Mouse (Mus musculus) left cerebral cortex, adult 2 months (tissue): ENCODE data around the gene Ercc8. TPM values are rescaled to one million over a fixed set of nuclear protein-coding genes. Genes with fewer than 3 reads are reported as not detected.

ENCODE experiments used
- DNase-seq, 2 experiments: peaks; one replicate each; pipeline ENCODE4 v3.0.0; 2021 to 2022; ENCODE audit warnings: low spot score in 2 of 2, mixed read lengths in 1 of 2; ENCODE audit errors: extremely low spot score in 1 of 2
- H3K27ac ChIP-seq: fragments of 200-600 bp; 2 replicates; pipeline ENCODE4 v1.8.1; 2022
- H3K4me3 ChIP-seq: fragments of 200-600 bp; 2 replicates; pipeline ENCODE4 v1.8.1; 2022
- CTCF ChIP-seq: fragments of 200-600 bp; IDR thresholded peaks from 2 replicates; pipeline ENCODE4 v1.8.1; 2022; ENCODE audit warnings: antibody characterized with exemption, mild to moderate bottlenecking, moderate library complexity
- intact Hi-C: fragments of 180-260 bp; cut with DNase I; formaldehyde crosslinking; loops from one replicate; pipeline ENCODE4 v1.15.1; 2025
- total RNA-seq, 2 experiments: library from RNA; stranded (reverse); gene quantifications; 2 replicates each; pipeline ENCODE4 v1.2.3; 2021

The Ercc8 gene
- total RNA-seq, 2 experiments from 2014 or later = 17.5 to 19.9 TPM

DNA sequence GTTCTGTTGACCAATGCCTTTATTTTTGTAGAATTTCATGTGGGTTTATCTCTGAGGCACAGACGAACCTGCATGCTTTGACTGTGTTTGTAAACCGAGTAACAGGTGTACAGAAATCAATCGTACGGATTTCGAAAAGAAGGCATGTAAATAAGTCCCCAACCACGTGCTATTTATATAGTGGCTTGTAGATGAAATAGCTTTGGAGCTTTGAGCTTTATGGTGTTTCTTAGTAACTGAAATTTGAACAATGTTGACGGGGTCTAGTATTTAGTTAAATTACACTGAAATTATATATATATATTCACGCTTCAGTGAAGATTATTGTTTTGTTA, 677 bp downstream of the Ercc8 start:
- intact Hi-C loops = loop anchor here (10.0 kb wide), 1 partner anchor 394 kb away; no protein-coding TSS in a partner anchor
- no peak for DNase-seq
- no peak for TF ChIP-seq CTCF
- Histone ChIP-seq H3K27ac (no peak overlapping the region), H3K4me3 (peak overlapping the region; percentile 73)

DNA sequence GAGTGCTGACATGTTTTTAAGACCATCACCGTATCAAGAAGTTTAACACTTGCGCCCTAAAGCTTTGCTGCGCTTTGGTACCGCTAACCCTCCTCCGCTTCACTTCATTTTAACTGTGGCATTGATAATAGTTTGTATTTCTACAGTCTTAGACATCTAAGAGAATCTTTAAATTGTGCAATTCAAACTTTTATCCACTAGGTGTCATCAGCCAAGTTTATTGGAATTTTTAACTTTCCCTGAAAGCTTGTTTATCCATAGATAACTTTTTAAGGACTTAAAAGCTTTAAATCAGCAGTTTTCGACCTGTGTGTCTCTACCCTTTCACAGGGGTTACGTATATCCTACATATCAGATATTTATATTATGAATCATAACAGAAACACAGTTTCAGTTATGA, 1.4 kb downstream of the Ercc8 start:
- Histone ChIP-seq H3K27ac (no peak overlapping the region), H3K4me3 (no peak overlapping the region)
- peak; percentile 65 for TF ChIP-seq CTCF
- intact Hi-C loops = loop anchor here (10.0 kb wide), 1 partner anchor 395 kb away; no protein-coding TSS in a partner anchor
- DNase-seq = no peak

DNA sequence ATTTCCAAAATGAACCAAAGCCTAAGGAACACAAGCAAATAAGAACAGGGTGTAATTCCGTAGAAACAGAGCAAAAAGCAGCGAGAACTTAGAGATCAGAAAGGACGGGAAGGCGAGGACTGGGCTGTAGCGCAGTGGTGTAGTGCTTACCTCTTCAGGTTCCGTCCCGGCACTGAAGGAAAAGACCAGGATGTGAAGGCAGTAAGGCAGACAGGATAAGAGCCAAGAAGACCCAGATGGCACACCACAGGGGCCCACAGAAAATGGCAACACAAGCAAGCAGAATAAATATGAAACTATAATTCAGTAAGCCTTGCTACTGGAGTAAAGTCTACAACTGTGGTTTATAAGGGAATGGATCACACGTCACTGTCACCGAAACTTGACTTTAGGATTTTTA, 5.4 kb downstream of the Ercc8 start:
- DNase-seq = no peak
- intact Hi-C loops = no loop called here
- no peak overlapping the region for H3K4me3 ChIP-seq
- TF ChIP-seq CTCF = no peak
- H3K27ac ChIP-seq = no peak overlapping the region

DNA sequence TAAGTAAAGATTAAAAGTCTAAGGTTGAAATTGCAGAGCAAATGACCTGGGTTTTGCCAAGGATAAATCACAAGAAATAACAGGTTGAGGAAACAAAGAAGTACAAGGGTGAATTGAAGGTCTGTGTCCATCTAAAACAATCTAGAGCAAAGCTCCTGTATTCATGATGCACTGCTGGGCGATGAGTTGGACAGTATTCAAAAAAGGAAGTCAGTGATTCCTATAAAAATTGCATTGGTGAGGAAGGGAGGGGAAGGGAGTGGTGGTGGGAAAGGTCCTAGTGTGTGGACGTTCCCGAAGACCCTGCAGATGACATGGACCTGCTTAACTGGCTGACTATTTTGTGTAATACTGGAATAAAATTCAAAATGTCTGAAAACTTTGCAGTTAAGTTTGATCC, 6.1 kb downstream of the Ercc8 start:
- no peak overlapping the region for H3K27ac ChIP-seq
- no peak overlapping the region for H3K4me3 ChIP-seq
- intact Hi-C loops = no loop called here
- no peak for TF ChIP-seq CTCF
- DNase-seq = no peak

DNA sequence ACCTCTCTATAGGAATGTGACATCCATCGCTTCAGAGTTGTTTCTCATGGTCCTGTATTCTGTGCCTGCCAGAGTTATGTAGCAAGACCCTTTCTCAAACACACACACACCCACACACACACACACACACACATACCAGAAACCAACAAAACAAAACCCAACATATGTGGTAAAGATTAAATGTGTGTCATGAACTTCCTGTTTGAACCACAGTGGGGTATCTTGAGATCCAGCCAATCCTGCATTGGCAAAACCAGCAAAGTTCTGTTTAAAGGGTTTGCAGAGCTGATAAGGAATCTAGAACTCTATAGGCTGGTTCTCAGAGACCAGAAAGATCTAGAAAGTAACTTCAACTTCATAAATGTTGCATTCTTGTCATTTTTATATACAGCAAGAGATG, 11.5 kb downstream of the Ercc8 start:
- TF ChIP-seq CTCF = no peak
- Histone ChIP-seq H3K27ac (no peak overlapping the region), H3K4me3 (no peak overlapping the region)
- no peak for DNase-seq
- intact Hi-C loops = no loop called here

DNA sequence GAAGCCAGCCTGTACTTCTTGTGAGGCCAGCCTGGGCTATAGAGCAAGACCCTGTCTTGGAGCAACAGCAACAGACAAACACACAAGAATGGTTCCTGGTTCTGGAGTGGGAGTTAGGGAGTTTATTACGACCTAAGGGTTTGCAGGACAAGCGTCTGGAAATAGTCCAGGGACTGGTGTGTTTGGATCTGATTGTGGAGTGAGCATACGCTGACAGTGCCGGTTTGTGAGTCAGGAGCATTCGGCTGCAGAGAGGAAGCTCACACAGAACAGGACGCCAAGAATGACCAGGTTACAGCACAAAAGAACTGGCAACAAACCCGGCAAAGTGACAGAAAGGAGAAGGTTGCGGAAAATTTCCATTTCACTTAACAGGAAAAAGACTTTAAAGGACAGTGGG, 12.0 kb downstream of the Ercc8 start:
- Histone ChIP-seq H3K27ac (no peak overlapping the region), H3K4me3 (no peak overlapping the region)
- TF ChIP-seq CTCF = no peak
- intact Hi-C loops = no loop called here
- no peak for DNase-seq

DNA sequence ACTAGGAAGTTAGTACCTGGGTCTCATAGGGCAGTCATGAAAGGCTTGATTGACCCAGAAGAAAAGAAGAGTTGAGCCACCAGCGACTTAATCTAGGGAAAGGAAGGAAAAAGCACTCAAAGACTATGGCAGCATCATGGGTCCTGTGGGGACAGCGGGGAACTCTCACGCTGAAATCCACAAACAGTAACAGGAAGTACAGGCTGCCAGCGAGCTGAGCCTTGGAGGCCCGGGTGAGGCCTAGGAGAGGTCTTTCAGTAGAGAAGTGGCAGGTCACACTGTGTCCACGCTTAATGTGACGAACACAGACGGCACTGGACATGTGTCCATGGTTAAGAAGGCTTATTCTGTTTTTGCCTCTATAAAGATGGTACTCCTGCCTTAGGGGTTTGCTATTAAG, 21.1 kb downstream of the Ercc8 start:
- H3K4me3 ChIP-seq = no peak overlapping the region
- no peak for DNase-seq
- TF ChIP-seq CTCF = no peak
- intact Hi-C loops = no loop called here
- no peak overlapping the region for H3K27ac ChIP-seq

DNA sequence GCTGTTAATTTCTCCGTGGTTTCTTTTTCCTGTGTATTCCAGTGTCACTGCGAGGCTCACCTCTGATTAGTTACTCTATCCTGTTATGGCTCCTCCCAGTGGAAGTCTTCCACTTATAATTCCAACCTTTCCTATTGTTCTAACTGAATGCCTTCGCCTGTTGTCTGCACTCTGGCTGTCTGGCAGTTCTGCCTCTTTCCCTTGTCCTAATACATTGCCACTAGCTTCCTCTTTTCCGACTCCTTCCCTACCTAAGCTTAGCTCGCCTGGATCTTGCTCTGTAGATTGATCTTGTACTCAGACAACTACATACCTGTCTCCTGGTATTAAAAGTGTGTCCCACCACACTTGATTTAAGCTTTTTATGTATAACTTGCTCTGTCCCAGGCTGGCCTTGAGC, 22.3 kb downstream of the Ercc8 start:
- intact Hi-C loops = no loop called here
- H3K27ac ChIP-seq = no peak overlapping the region
- no peak overlapping the region for H3K4me3 ChIP-seq
- no peak for DNase-seq
- no peak for TF ChIP-seq CTCF

DNA sequence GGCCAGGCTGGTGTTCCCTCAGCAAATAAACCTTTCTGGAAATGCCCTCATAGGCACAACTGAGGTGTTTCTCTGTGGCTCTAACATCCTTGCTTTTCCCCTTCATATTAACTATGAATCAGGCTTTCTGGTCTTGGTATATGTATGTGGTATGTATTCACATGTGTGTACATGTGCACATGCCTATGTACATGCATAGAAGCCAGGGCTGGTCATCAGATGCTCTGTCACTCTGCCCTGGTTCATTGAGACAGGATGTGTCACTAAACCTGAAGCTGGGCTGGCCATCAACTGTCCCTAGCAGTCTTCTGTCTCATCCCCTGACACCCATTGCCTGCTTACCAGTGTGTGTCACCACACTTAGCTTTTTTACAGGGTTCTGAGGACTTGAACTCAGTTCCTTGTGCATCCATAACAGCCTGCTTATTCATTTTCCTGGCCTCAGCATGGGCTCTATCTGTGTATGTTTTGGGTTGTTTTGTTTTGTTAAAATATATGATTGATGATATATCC, 26.3 kb downstream of the Ercc8 start:
- no peak for TF ChIP-seq CTCF
- no peak for DNase-seq
- H3K4me3 ChIP-seq = no peak overlapping the region
- intact Hi-C loops = no loop called here
- no peak overlapping the region for H3K27ac ChIP-seq

DNA sequence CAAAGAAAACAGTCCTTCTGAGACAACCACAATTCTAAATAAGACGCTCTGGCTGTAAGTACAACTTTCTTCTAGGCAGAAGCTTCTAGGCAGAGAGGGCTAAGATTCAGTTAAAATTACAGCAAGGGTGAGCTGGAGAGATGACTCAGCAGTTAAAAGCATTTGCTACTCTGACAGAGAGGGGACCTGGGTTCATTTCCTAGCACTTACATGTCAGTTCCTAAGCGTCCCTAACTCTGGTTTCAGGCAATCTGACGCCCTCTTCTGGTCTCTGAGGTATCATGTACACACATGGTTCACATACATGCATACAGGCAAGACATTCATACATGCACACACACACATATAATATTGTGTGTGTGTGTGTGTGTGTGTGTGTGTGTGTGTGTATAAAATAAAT, 27.0 kb downstream of the Ercc8 start:
- intact Hi-C loops = no loop called here
- no peak for TF ChIP-seq CTCF

DNA sequence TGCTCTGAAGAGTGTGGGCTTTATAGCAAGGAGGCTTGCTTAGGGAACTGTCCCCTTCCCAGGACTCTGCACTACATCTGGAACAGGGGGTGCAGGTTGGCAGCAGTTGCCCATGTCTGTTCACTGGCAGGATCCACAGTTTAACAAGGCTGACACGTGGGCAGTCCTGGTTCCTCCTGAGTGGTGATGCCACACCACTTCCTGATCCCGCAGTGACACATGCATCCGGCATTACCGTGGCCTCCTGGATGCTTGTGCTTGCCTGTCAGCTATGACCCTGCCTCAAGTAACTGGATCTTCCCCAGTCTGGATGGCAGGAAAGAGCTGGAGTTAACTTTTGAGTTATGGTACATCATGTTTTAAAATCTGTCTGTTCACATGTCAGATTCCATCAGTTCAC, 29.5 kb downstream of the Ercc8 start:
- Histone ChIP-seq H3K4me3 (no peak overlapping the region), H3K27ac (no peak overlapping the region)
- TF ChIP-seq CTCF = no peak
- DNase-seq = no peak
- intact Hi-C loops = no loop called here

More for the DNA sequence above, 27.0 kb downstream of the Ercc8 start:
- no peak overlapping the region for H3K4me3 ChIP-seq
- no peak overlapping the region for H3K27ac ChIP-seq
- no peak for DNase-seq

DNA sequence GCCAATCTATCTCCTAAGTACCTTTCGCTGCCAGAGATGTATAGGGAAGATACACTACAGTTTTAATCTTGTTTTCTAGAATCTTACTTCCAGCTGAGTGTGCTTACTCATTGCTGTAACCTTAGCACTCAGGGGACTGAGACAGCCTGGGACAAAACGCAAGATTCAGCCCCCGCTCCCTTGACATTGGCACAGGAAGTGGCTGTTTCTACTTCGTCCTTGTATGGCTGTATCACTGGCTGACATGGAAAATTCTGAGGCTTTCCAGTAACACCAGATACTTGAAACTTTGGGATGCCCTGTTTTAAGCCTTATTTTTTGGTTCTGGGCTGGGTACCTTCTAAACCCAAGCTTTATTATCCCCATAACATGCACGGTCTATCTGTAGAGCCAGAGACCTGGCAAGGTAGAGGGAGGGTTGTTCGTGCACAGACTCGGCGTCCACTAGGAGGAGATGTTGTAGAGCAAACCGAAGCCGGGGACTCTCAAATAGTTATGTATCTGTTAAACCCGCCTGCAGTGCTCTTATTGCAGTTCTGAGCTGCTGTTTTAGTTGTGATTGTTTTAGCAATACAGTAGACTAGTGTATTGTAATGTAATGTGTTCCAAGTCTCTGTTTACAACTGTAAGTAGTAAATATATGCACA, 32.7 kb downstream of the Ercc8 start:
- peak; percentile 41 to 52 for DNase-seq
- TF ChIP-seq CTCF = peak; percentile 78
- no peak overlapping the region for H3K4me3 ChIP-seq
- intact Hi-C loops = loop anchor here (1.0 to 5.0 kb wide), 2 partner anchors 138 to 1021 kb away; no protein-coding TSS in a partner anchor
- no peak overlapping the region for H3K27ac ChIP-seq

DNA sequence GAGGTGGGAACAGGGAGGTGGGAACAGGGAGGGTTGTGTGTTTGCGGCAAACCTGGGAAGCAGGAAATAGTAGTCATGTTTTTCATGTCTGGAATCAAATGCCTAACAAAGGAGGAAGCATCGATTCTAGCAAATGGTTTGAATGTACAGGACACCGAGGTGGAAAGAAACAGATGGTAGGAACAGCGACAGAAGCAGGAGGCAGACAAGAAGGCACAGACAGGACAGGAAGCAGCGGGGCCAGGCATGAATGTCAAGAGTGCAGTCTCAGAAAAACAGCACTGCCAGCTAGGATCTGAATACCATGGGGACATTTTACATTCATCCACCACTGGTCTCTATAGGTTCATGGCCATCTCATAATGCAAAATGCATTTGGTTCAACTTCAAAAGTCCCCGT, 36.9 kb downstream of the Ercc8 start:
- H3K27ac ChIP-seq = no peak overlapping the region
- no peak overlapping the region for H3K4me3 ChIP-seq
- DNase-seq = no peak
- TF ChIP-seq CTCF = no peak
- intact Hi-C loops = no loop called here
